Mouse (Mus musculus) layer of hippocampus, postnatal 14 days (tissue): ENCODE data around the gene Spo11. TPM values are rescaled to one million over a fixed set of nuclear protein-coding genes. Genes with fewer than 3 reads are reported as not detected.

Experiments used
- DNase-seq, 2 experiments: peaks; one replicate each; pipeline ENCODE4 v3.0.0; 2021 to 2022; ENCODE audit warnings: low spot score in 2 of 2, mixed read lengths in 1 of 2
- long read RNA-seq, 2 experiments: library from polyadenylated mRNA; stranded (forward); transcript quantifications; one replicate each; pipeline ENCODE4 v2.0.0; 2021
- total RNA-seq, 2 experiments: library from RNA; stranded (reverse); gene quantifications; 2 replicates each; pipeline ENCODE4 v1.2.3; 2021

Gene Spo11
- under 1 TPM in 1 of 2 experiments, not detected in 1; 0.24 TPM for total RNA-seq
- long read RNA-seq, experiment 1: 0 reads
- long read RNA-seq, experiment 2, partial matches to known transcripts: 0 of 1 reads
- long read RNA-seq, experiment 2, other reads (novel, unspliced or antisense): 1 of 1 reads

DNA sequence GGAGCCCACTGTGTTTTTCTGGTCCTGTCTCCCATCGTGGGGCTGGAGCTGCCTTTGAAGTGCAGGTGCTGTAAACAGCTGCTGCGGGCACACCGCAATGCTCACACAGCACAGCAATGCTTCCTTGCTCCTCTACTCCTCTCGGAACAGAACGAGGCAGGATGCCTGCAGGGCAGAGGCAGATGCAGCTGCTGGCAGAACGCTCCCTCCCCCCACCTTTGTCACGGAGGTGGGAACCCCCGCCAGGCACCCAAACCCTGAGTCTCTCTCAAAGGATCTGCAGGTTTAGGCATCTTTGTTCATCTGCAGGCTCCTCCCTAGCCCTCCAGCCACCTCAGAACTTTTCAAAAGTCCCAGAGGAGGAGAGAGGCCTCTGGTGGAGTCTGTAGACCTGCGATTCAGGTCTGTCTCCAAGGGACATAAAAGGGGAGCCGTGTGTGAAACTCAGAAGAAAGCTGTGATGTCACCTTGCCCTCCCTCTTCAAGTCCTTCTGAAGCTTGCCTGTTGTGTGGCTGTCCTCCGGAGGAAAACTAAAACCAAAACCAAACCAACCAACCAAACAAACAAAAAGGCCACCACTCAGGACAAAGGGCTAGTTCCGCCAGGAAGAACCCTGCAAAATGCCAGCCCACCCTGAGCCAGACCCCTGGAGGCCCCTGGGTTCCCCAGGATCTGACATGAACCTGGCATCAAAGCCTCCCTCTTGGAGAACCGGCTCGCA lies at the start of gene Spo11:
TSS of gene Spo11 (plus strand) at position 292 of the 722 bp plus-strand sequence.
- DNase-seq: no peak

DNA sequence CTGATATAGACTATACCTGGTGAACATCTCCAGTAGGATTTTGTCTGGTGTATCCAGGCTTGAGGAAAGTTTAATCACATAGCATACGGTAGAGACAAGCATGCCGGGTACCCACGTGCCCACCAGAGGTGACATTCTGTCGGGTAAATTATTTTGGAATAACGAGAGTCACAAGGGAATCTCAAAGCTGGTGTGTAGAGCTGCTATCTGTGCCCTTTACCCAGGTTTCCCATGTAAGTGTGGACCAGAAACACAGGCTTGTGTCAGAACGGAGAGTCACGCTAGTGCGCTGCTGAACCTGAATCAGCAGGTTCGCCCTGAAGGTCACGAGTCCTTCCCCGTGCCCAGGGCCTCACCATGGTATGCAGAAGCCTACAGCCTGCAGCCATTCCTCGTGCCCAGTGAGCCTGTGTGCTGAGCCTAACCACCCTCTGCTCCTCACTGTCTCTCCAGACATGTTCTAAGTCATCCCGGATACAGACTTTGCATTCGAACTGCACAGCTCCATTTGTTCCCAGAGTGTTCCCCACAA lies 47.5 kb upstream of the Spo11 start:
- no peak for DNase-seq

DNA sequence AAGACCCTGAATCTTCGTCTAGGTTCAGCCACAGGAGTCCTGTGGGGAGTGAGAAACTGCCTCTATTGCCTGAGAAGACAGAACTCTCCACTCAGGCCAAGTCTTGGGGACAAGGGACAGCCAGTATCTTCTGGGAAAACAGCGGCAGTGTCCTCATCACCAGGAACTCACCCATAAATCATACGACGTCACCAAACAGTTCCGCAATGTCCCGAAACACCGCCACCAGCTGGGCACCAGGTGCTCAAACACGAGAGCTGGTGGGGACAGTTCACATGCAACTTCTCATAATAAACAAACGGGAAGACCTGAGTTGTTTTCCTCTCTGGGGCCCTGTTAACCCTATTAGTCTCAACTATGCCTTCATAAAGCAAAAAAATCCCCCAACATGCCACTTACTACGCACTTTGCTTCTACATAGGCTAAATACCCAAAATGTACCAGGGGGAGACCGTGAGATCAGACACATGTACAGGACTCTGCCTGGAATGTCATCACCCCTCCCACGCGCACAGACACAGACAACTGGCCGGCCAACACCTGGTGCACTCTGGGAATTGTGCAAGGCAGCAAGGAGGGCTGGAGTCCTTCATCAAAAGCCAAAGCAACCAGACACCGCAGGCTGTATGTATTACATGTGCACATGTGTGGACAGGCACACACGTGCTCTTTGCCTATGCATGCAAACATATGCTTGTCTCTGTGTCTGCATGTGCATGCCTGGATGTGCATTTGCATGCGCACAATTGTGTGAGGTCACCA lies 46.2 kb upstream of the Spo11 start:
- no peak for DNase-seq

DNA sequence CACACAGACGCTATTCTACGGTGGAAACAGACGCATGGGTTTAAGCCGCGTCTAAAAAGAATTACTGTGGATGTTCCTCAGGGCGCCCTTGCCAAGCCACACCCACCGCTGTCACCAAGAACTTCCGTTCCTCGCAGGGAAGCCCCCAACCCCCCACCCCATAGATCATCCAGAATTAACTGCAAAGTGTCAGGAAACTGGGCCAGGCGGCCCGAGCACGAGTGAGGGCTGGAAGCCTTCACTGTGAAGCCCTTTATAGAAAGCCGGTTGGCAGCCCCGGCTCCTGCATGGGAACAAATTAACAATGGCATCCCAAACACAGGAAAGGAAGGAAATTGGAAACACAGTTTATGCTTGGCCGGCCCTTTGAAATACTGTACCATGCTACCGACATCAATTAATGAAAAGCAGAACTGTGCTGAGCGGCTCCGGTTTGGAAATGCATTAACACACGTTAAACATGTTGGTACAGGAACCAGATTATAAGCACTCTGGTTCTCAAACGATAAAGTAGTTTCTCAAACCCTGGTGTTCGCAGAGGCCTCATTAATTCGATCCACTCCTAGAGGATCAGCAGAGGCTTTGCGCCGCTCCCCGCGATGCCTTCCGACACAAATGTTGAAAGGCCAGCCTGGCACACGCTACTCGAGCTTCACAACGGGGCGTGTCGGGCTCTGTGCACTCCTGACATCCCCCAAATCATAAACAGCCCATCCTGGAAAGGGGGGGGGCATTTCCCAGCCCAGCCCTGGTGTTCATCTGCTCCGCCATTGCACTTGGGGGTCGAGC lies 43.7 kb upstream of the Spo11 start:
- peak in 1 of 2 experiments; percentile 53 for DNase-seq

DNA sequence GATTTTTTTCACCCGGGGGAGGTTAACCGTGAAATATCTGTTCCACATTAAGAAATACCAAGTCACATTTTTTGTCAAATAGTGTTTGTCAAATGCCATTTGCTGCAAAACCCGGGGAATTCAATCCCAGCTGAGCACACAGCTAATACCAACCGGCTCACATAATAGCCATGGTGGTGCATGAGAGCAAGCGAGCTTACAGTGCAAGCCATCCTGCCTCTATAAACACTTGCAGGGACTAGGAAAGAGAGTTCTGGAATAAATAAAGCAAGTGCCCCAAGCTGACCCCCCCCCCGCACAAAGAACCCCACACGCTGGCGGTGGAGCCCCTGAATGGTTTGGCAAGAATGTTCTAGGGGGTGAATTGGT lies 43.1 kb upstream of the Spo11 start:
- DNase-seq: no peak

DNA sequence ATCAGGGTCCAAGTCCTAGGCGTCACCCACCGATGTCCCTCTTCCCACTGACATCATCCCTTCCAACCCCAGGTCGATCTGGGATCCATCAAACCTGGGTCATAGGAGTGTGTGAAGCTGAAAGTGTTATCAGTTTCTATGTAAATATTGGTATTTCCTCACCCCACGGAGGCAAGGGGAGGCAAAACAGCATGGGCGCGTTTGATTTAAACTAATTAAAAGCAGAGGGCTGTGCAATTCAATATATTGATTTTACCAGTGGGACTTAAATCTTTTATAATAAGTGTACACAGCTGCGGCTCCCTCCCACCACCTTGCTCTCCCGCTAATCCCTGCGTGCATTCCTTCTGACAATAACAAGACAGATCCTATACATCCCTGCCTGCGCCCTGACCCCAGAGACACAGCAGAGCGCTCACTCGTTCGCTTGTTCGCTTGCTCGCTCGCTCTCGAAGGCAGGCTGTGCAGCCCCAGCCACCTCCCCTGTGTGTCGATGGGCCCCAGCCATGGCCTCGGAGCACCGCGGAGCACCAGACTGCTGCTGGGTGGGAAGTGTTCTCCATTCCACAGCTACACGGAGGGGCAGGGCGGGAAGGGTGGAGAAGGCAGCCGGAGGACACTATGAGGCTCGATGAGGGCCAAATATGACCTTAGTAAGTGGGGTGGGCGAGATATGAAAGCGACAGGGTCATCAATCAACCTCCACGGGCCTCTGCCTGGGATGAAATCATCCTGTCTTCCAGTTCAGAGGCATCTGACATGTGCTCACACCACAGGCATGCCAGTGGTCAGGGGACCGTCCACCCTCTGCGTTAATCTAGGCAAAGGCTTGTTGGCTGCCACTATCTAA lies 42.4 kb upstream of the Spo11 start:
- DNase-seq: no peak

DNA sequence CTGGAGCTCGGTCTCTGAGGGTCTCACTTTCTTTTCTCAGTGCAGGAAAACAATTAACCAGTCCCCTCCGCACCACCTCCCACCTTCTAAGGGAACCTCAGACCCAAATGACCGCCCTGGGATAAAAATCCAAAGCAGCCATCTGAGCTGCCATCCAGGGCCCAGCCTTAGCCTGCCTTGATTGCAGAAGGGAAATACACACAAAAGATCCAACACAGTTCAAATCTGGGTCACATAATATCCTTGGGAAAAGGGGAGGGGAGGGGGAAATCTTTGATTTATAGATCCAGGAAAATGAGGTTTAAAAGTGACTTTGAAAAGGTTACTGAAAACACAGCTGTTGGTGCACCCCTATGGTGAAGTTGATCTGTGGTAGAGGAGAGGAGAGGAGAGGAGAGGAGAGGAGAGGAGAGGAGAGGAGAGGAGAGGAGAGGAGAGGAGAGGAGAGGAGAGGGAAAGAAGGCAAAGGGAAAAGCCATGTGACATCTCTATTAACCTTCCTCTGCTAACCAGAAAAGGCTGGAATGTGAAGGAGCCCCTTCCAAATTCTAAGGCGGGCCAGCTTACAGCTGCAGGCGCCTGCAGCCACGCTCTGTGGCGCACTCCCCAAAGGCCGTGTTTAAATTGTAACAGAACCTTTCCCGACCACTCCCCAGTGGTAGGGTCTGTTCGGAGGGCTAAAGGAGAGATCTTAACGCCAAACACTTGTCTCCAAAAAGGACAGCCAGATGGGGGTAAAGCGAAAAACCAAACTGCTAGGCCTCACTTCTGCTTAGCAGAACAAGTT lies 41.5 kb upstream of the Spo11 start:
- no peak for DNase-seq

DNA sequence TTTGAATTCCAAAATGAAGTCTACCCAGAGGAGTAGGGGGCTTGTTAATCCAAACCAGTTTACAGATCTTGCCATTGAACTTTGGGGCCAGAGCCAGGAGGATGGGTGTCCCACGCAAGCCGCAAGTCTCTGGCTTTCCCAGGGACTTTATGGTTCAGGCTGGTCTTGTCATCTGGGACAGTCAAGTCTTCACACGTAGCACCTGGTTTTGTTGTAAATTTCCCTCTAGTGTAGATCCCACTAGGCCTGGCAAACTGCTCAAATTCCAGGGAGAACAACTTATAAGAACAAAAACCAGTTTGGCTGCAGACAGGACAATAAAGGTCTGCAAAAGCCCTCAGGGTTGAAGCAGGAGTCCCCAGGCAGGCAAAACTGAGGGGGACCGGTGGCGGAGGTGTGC lies 40.7 kb upstream of the Spo11 start:
- no peak for DNase-seq

DNA sequence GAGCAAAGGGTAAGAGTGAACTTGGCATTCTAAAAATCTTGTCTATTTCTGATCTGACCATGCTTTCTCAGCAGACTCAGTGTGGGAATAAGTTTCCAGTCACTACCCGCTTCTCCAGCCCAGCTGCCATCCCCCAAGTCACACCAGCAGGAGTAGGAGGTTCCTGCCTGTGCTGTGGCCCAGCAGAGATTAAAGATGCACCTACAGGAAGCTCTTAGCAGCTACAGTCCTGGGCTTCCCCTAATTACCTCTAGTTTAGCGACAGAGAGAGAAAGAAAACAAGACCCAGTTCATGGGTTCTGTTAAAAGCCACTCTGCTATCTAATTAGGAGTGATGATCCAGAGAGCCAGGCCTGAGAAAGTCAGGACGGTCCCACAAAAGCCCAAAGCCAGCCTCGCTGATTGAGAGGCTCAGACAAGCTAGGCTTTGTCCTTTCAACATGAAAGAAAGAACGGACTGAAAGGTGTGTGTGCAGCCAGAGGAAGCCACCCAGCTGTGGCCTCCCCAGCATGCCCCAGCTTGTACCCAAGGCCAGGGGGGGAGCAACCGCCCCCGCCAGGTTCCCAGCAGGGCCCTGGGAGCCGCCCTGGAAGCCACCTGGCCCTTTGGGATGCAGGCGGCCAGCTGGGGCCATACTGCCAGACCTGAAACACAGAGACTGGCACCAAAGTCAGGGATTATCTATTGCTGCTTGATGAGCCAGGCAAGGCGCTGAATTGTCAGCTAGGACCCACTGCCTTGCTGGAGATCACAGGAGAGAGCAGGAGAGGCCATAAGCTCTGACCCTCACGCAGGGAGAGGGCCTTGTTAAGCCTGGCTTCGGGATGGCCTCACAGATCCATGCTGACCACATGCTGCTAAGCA lies 39.9 kb upstream of the Spo11 start:
- DNase-seq: no peak

DNA sequence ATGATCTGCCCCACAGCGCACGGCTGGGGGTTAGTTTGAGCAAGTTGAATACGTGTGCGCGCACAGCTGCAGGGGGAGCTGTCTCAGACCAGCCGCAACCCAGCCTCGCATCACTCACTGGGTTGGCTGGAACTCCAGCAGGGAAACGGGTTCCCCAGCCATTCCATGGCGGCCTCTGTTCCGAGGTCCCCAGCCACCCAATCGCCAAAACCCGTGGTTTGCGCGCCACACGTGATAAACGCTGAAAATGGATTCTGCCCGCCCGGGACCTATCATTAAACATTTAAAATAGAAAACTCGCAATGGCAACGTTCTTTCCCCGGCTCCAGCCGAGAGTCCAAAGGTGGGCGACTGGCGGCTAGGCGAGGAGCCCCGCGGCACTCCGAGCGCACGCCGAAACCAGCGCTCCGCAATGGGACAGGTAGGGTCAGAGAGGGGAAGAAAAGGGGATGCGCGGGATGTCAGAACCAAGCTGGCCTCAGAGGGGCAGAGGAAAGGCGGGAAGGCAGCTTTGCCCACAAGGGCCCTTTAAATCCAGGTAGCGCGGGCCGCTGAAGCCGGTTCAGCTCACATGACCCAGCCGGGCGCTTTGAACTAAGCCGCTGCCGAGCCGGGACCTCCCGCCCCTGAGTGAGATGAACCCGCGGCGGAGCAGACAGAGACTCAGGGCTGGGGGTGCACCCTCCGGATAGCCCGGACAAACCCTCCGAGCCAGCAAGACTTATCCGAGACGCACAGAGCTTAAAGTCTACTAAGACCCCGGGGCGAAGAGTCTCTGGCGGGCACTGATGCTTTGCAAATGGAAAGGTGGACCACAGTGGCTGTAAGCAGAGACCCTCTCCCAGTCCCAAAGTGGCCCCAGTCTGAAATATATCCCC lies 38.5 kb upstream of the Spo11 start:
- DNase-seq: no peak

DNA sequence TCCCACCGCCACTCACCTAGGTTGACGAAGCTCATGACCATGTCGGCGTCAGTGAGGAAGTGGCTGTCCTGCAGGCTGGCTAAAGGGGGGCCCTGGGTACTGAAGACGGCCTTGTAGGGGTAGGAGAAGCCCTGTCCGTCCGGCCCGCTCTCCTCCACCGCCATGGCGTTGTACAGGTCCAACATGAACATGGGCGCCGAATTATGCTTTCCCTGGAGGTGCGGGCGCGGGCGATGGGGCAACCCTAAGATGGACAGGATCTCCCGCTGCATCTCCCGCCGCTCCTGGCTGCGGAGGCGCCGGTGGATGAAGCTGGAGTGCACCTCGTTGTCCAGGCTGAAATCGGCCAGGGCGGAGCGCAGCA lies 37.9 kb upstream of the Spo11 start:
- no peak for DNase-seq

DNA sequence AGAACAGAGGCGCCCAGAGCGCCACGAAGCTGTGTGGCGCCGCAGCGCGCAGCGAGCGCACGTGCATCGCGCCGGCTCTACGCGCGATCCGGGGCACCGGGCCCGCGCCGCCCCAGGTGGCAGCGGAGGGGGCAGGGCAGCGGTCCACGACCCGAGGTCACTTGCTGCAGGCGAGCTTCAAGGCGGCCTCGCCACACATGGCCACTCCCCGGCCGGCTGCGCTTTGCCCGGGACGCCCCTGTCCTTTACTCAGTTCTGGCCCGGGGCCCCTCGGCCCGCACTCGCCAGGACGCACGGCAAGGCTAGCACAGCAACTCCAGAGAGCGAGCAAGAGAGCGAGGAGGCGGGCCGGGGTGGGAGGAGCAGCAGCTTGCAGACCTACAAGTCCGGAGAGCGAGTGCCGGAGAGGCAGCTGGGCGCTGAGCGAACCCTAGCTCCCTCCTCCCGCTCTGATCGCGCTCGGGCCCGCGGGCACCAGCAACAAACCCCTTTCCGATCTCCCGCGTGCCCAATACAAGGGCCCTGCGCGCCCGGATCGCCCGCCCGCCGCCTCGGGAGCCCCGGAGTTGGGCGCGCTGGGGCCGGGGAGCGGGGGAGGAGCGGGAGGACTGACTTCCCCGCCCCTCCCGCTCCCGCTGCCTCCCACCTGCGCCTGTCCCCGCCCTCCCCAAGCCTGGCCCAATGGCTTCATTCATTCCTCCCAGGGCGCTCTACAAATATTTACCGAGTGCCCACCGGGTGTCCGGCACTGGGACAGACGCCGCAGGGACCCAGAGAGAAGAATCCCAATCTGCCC lies 37.3 kb upstream of the Spo11 start, which contains the start of gene Bmp7:
TSS of gene Bmp7 (minus strand) at position 319 of the 796 bp plus-strand sequence.
- DNase-seq: peak; percentile 32 to 37

DNA sequence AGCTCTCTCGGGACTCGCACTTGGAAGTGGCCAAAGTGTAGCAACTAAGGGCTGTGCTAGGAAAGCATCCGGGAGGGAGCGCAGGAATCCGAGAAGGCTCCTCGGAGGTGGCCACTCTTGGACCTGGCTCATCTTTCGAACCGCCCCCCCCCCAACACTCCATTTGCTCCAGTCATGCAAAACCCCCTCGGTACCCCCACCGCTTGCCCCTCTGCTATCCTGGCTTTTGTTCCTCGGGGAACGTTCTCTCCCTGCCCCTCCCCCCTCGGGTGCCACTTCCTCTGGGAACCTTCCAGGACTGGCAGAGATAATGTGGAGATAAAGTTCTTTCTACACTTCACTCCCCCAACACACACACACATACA lies 36.7 kb upstream of the Spo11 start:
- no peak for DNase-seq

DNA sequence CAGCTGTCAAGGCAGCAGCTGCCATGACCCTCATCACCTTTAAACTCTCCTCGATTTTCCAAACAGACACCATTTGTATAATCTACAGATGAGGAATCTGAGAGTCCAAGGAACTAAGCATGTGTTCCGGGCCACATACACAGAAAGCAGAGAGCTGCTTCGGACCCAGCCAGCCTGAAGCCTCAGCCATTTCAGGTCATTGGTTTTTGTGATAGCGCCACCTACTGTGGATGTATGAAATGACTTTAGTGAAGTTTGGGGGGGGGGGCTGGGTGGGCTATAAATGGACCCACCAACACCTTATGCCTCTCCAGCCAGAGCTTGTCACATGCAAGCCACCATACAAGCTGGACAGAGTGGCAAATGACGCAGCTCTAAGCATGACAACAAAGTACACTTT lies 28.4 kb upstream of the Spo11 start:
- no peak for DNase-seq

DNA sequence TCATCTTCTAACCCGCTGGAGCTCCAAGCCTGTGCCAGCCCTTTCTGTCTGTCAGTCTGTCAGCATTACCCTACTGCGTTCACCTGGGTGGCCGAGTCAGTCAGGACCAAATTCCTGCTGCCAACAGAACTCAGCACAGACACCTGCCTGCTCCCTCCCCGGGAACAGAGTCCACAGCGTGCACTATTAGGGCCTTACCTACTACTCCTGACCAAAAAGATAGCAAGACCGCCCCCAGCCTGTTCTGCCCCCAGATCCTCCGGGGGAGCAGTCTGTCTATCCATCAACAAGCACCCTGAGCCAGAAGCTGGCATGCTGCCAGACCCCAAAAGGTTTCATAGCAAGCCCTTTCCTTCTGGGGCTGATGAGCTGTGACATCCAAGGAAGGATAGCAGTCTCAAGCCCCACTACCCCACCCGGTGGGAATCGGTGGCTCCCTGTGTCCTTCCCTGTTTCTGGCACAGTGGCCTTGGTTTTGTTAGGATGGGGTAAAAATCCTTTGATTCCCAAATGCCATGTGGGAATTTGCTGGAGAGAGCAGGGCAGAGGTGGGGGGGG lies 27.3 kb upstream of the Spo11 start:
- DNase-seq: no peak

DNA sequence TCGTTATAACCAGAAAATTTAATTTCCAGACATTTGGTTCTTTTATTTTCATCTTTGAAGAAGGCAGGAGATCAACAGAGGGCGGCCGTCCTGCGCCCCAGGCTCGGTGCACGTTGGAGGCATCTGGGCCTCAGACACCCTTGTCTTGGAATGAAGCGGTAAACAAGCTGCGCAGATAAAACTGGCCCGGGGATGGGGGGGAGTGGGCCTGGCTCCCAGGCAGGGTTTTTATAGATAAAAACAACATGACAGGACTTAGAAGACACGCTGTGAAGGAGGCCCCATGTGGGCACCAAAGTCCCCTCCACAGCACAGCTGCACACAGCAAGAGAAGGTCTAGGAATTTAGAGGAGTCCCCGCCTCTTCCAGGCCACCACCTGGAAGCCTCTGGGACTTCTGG lies 26.8 kb upstream of the Spo11 start:
- no peak for DNase-seq

DNA sequence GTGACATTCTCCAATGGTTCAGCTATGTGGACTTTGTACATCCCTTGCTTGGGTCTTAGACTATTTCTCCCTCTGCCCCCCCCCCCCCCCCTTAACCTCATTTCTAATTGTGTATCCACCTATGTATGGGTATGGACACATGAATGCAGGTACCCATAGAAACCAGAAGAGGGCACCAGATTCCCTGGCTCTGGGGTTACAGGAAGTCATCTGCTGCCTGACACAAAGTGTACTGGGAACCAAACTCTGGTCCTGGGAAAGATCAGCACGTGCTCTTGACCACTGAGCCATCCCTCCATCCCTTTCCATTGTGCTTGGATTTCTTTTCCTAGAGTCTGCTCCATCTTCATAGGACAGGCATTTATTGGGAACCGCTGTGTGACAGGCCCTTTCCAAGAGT lies 25.5 kb upstream of the Spo11 start:
- no peak for DNase-seq
